Mouse (Mus musculus): ENCODE data around the gene Nr1d1.

Gene Nr1d1

DNA sequence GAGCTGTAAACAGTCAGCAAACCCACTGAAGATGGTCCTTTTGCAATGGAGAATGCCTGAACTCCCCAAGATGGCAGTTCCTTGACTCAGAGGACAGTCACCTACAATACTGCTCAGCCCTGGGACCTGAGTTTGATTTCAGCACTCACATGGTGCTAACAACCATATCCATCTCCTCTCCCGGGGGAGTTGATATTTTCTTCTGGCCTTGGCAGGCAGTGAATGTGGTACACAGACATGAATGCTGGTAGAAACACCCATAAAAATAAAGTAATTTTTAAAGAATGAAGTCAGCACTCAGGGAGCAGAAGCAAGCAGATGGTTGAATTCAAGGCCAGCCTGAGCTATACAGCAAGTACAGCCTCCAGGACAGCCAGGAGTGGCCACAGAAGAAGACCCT lies 39.0 kb downstream of the Nr1d1 start:
- DNase-seq (ENCODE audit: low spot score), result no peak

DNA sequence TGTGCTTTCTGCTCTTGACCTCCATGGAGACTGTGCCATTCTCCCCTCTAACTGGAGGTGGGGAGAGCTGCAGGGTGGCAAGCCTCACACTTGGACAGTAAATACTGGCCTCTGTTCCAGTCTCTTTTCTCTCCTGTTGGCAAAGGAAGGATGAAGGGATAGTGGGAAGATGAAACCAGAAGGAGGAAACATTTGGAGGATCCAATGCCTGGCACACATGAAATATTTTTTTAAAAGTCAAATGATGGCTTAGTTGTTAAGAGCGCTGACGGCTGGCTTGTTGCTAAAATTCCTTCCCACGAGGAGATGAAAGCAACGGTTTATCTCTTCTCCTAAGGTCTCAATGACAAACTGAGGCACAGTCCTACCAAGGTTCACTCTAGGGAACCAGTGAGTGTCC lies 40.0 kb downstream of the Nr1d1 start:
- no peak for DNase-seq (ENCODE audit: low spot score)

DNA sequence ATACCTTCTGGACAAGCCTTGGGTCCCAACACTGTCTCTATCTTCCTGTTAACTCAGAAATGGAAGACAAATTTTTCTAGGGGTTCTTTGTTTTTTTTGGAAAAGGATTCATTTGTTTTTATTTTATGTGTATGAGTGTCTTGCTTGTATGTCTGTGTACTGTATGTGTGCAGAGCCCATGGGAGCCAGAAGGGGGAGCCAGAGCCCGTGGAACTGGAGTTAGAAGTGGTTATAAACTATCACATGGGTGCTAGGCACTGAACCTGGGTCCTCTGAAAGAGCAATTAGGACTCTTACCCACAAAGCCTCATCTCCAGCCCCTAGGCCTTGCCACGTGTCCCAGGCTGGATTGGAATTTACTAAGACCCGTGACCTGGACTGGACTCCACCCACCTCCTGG lies 41.1 kb downstream of the Nr1d1 start:
- no peak for DNase-seq (ENCODE audit: low spot score)

DNA sequence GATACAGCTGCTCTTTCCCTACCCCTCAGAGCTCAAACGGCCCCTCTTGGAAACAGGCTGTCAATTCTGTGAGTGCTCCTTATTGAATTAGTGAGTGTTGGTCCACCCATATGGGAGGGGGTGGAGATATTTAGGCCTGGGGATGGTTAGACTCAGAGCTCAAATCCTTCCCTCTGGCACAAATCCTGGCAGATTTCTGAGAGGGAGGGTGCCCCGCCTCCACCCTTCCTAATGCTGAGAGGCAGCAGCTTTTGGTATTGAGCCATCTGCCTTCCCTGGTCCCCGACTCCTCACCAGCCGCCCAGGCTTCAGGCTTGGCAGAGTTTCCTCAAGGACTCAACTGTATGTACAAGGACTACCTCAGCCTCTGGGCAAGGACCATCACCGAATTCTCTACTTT lies 44.0 kb downstream of the Nr1d1 start:
- DNase-seq (ENCODE audit: low spot score), result peak; percentile 70

DNA sequence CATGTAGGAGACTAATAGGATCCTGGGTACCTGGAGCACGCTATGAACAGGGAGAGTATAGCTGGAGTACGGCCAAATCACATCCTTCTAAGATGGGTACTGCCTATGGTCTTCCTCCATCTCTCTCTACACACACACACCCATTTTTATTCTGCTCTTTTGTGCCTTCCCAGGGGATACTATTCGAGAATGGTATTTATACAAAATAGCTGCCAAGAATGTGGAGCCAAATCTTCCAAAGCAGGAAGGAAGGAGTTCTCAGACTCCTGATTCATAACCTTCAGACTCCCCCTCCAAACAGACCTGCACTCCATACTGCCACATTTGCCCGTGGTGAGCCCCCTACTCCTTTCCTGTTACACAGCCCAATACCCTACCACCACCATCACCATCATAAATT lies 44.4 kb downstream of the Nr1d1 start:
- no peak for DNase-seq (ENCODE audit: low spot score)

DNA sequence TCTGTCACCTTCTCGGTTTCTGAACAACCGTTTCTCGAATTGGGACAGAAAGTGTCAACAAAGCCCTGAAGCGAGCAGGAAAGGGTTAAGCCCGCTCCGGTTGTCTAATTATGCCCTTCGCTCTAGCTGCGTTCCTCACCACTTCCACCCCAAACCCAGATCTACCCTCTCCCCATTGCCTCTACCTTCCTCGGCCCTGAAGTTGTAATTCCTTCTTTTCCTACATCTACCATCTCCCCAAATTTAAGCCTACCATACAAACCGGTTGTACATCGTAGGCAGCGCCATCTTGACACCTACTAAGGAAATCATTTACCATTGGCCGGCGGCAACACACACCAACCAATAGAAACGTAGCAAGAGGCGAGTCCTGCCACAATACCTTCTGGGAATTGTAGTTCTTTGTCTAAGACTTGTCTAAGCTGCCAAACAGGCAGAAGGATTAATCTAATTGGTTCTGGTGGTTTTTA lies 46.0 kb downstream of the Nr1d1 start, which contains the start of gene Med24:
Gene Med24 (minus strand): TSS at position 317 of the 470 bp plus-strand sequence.
- DNase-seq (ENCODE audit: low spot score), result peak; percentile 91

DNA sequence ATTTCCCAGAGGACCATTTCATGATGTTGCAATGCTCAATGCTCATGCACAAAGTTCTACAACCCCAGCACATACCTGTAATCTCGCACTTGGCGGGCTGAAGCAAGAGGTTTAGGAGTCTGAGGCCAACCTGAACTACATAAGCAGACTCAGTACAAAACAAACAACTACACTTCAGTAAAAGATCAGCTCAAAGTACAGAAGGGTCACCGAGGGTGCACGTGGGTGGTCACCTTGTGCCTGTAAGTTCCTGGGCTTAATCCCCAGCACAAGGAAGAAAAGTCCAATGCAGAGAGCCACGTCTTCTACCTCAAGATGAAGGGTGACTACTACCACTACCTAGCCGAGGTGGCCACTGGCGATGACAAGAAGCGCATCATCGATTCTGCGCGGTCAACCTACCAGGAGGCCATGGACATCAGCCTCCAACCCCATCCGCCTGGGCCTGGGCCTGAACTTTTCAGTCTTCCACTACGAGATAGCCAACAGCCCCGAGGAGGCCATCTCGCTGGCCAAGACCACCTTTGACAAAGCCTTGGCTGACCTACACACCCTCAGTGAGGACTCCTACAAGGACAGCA lies 49.1 kb downstream of the Nr1d1 start:
- DNase-seq (ENCODE audit: low spot score), result no peak

DNA sequence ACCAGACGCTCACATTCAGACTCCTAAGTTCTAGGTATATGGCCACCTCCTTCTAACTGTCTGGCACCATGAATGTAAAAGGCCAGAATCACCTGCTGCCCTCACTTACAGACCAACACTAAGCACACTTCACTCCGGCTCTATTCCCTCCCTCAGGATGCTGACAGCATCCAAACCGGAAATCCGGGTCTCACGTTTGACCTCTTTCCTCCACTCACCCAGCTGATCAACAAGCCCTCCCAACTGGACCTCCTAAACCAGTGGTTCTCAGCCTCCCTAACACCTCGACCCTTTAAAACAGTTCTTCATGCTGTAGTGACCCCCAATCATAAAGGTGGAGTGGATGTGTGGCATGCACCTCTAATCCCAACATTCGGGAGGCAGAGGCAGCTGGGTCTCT lies 52.0 kb downstream of the Nr1d1 start:
- no peak for DNase-seq (ENCODE audit: low spot score)

DNA sequence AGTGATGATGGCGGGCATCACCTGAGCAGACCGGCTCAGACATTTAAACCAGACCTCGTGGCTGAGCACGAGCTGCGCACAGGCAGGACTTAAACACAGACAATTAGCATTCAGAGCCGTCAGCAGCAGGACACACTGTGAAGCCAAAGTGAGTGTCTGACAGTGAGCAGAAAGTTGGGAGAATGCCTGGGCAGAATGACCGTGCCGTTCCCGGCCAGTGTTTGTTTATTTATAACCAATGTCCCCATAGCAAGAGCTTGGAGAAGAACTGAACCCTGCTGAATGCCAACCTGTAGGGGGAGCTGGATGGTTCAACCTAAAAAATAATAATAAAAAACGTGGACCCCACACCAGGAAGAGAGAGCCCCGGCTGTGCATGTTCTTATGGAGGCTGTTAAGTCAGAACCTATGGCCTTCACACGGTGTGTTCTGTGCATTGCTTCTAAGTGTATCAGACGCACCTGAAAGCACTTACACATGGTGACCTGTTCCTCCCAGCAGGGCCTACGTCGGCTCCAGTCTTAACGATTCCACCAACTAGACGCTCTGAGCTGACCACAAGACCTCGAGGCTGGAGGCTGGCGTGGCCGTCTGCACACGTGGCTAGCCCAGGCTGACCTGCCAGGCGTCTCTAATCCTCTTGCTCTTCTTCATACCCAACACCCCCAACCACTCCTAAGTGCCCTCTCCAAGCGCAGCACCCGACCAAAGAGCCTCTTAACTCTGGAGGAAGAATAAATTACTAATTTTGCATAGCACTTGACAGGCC lies 53.5 kb downstream of the Nr1d1 start:
- no peak for DNase-seq (ENCODE audit: low spot score)

DNA sequence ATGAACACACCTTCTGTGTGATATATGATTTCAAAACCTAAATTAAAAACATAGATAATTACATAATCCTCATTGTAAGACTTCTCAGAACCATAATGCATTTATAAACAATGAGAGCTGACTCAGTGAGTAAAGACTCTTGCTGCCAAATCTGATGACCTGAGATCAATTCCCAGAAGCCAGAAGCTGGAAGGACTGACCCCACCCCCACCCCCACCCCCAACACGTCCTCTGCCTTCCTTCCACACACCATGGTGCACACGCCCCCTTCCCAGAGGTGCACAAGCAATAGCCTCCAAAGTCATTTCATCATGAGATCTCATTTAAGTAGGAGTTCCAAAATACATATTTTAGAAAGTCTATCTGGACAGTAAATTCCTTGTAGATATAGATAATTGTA lies 54.4 kb downstream of the Nr1d1 start:
- DNase-seq (ENCODE audit: low spot score), result no peak

Data from left cerebral cortex, adult 11 months (tissue).